Mouse (Mus musculus) C2C12 (cell line): ENCODE data around the gene Cuedc1. TPM values are rescaled to one million over a fixed set of nuclear protein-coding genes. Genes with fewer than 3 reads are reported as not detected.

Source experiments
- H3K27me3 ChIP-seq: one replicate; pipeline ENCODE4 v1.6.1; 2011; ENCODE audit not compliant: control insufficient read depth, insufficient read depth, insufficient read length
- H3K36me3 ChIP-seq: one replicate; pipeline ENCODE4 v1.6.1; 2011; ENCODE audit not compliant: control insufficient read depth, insufficient read depth
- H3K4me3 ChIP-seq: one replicate; pipeline ENCODE4 v1.5.1; 2011; ENCODE audit warnings: mild to moderate bottlenecking, control low read depth; ENCODE audit not compliant: poor library complexity, insufficient read depth, severe bottlenecking
- H3K79me2 ChIP-seq: one replicate; pipeline ENCODE4 v1.6.1; 2011; ENCODE audit not compliant: control insufficient read depth, insufficient read depth
- H3K79me3 ChIP-seq: one replicate; pipeline ENCODE4 v1.6.1; 2011; ENCODE audit warnings: low read depth, control low read depth
- H3ac ChIP-seq: one replicate; pipeline ENCODE3; 2011; ENCODE audit warnings: low read depth; ENCODE audit not compliant: control insufficient read depth, insufficient read length
- CEBPB ChIP-seq: IDR thresholded peaks from one replicate; pipeline ENCODE4 v1.6.1; 2011; ENCODE audit warnings: low read depth, mild to moderate bottlenecking, control low read depth, moderate library complexity
- CTCF ChIP-seq: IDR thresholded peaks from one replicate; pipeline ENCODE4 v1.5.1; 2011; ENCODE audit not compliant: control insufficient read depth, insufficient read depth, insufficient read length
- FOSL1 ChIP-seq: IDR thresholded peaks from one replicate; pipeline ENCODE4 v1.8.0; 2011; ENCODE audit warnings: mild to moderate bottlenecking, low read length; ENCODE audit not compliant: poor library complexity, insufficient read depth, severe bottlenecking
- MAX ChIP-seq: IDR thresholded peaks from one replicate; pipeline ENCODE4 v1.6.1; 2011; ENCODE audit warnings: mild to moderate bottlenecking, control low read depth
- MYOD1 ChIP-seq: IDR thresholded peaks from one replicate; pipeline ENCODE4 v1.6.1; 2011; ENCODE audit warnings: low read depth; ENCODE audit not compliant: control insufficient read depth, insufficient read length
- MYOG ChIP-seq: IDR thresholded peaks from one replicate; pipeline ENCODE4 v1.6.1; 2011; ENCODE audit not compliant: control insufficient read depth, insufficient read length; ENCODE audit errors: extremely low read depth
- USF1 ChIP-seq: IDR thresholded peaks from one replicate; pipeline ENCODE4 v1.6.1; 2011; ENCODE audit warnings: low read depth, mild to moderate bottlenecking, control low read depth, moderate library complexity
- polyA plus RNA-seq: library from polyadenylated mRNA; unstranded; fragments of >200 nt; fragmentation: generic; extraction: Trizol; gene quantifications from one replicate; pipeline ENCODE4 v1.2.1, GENCODE M21; 2012; ENCODE audit warnings: missing spikeins

The Cuedc1 gene
- polyA plus RNA-seq, 1 experiment = 16.2 TPM

GRCm38 (mm10) chr11:88147388-88147787 lies 49.5 kb downstream of the Cuedc1 start:
- TF ChIP-seq CTCF (no peak), MAX (no peak), CEBPB (no peak)
- H3K36me3 ChIP-seq = no peaks in the 10 kb centered on the region
- H3ac ChIP-seq = no peak overlapping the region
- no peaks in the 10 kb centered on the region for H3K27me3 ChIP-seq
- H3K79me2 ChIP-seq = no peaks in the 10 kb centered on the region
- no peak overlapping the region for H3K4me3 ChIP-seq
- H3K79me3 ChIP-seq = no peaks in the 10 kb centered on the region

- Histone ChIP-seq H3K36me3 (no peaks in the 10 kb centered on the region), H3ac (no peak overlapping the region), H3K79me3 (no peaks in the 10 kb centered on the region), H3K4me3 (no peak overlapping the region), H3K79me2 (no peaks in the 10 kb centered on the region), H3K27me3 (no peaks in the 10 kb centered on the region)
- TF ChIP-seq USF1 (no peak), MYOG (no peak), MAX (no peak), FOSL1 (no peak)
Observed at GRCm38 (mm10) chr11:88148015-88148637, 50.3 kb downstream of the Cuedc1 start.

- no peaks in the 10 kb centered on the region for H3K36me3 ChIP-seq
- H3K79me3 ChIP-seq = no peaks in the 10 kb centered on the region
- no peak overlapping the region for H3ac ChIP-seq
- no peaks in the 10 kb centered on the region for H3K27me3 ChIP-seq
- H3K79me2 ChIP-seq = no peaks in the 10 kb centered on the region
- TF ChIP-seq MYOG (no peak), CEBPB (no peak), MAX (no peak), USF1 (no peak)
- no peak overlapping the region for H3K4me3 ChIP-seq
Observed at GRCm38 (mm10) chr11:88148638-88149279, 50.9 kb downstream of the Cuedc1 start.

- Histone ChIP-seq H3K79me3 (no peaks in the 10 kb centered on the region), H3K36me3 (no peaks in the 10 kb centered on the region), H3K27me3 (no peaks in the 10 kb centered on the region), H3ac (no peak overlapping the region), H3K79me2 (peaks cover 9% of the 10 kb centered on the region), H3K4me3 (no peak overlapping the region)
- TF ChIP-seq MYOG = no peak
- no peak for TF ChIP-seq MAX
- no peak for TF ChIP-seq USF1
- no peak for TF ChIP-seq CEBPB
- no peak for TF ChIP-seq MYOD1
- TF ChIP-seq FOSL1 = no peak
- no peak for TF ChIP-seq CTCF
Observed at GRCm38 (mm10) chr11:88151379-88152155, 53.7 kb downstream of the Cuedc1 start.

GRCm38 (mm10) chr11:88153880-88154279 lies 56.0 kb downstream of the Cuedc1 start:
- H3K36me3 ChIP-seq = no peaks in the 10 kb centered on the region
- H3ac ChIP-seq = no peak overlapping the region
- H3K79me3 ChIP-seq = no peaks in the 10 kb centered on the region
- H3K4me3 ChIP-seq = no peak overlapping the region
- no peaks in the 10 kb centered on the region for H3K27me3 ChIP-seq
- peaks cover 9% of the 10 kb centered on the region for H3K79me2 ChIP-seq
- TF ChIP-seq USF1 = no peak
- no peak for TF ChIP-seq MYOD1
- no peak for TF ChIP-seq FOSL1
- TF ChIP-seq MYOG = no peak
- TF ChIP-seq CTCF = no peak
- TF ChIP-seq MAX = no peak
- no peak for TF ChIP-seq CEBPB
